Mouse (Mus musculus) c-Kit-negative CD71-positive TER-119-positive erythroid progenitor cells, embryonic 14.5 days (primary cell): Measurements from ENCODE around the gene St7.
A peak's percentile ranks its signal among the peaks of the same experiment; 100 is the strongest.

Experiments used
- DNase-seq: peaks from one replicate; pipeline ENCODE4 v3.0.0-alpha.2; 2013; ENCODE audit warnings: low read depth, low spot score

St7 gene

DNA sequence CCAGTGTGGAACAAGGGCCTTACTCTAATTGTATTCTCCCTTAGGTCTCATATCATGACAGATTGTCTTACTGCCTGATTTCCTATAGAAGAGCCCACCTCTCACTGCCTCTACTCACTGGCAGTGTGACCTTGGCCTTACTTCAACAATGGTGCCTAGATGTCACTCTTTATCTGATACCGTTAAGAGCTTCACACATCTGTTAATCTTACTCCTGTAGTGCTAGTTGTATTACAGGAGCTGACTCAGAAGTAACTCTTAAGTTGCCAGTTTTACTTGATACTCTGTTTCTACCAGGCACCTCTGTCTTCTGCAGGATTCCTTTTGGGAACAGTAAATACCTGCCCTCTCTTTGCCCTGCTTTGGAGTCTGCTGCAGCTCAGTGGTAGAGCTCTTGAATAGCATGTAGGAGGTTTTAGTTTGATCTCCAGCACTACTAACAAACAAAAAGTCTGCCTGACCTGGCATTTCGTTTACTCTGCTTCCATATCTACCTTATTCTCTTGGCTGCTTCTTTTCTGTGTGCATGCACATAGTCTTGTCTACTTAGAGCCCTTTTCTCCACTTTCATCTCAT lies 121.4 kb downstream of the St7 start:
- DNase-seq: no peak

DNA sequence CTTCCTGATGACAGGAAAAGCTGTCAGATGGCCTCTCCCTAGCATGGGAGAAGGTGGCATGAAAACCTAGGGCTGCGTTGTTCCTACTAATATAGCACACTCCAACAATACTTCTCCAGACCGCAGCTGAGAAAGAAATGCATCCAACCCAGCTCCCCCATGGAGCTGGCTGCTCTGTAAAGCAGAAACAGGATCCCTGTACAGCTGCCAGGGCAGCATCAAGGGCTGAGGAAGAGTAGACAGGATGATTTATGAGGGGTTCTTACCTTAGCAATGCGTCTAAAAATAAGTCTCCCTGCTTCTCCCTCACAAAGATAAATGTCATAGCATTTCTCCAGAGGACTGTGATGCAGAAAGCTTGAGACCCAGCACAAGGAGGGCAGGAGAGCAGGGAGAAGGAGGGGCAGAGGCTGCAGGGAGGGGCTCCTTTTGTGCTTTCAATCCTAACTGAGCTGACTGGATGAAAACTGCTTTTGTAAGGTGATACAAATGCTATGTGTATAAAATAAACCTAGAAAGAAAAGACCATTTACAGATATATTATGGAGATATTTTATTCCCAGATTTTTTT lies 124.2 kb downstream of the St7 start:
- no peak for DNase-seq

DNA sequence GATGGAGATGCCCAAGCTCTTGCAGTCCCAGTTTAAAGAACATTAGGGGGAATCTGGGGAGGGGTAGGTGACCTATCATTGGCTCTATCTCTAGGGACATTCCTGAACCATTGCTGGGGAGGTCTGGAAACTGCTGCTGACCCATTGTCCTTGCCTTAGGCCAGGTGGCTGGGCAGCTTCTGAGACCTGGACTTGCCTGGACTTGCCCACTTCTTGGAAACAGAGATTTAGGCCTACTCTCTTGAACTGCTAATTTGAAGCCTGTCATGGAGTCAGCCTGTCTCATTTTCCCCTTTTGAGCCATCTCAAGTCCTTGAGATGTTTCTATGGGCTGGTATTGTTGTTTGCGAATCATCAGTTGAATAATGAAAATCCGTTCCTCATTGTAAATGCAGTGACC lies 130.9 kb downstream of the St7 start:
- no peak for DNase-seq

DNA sequence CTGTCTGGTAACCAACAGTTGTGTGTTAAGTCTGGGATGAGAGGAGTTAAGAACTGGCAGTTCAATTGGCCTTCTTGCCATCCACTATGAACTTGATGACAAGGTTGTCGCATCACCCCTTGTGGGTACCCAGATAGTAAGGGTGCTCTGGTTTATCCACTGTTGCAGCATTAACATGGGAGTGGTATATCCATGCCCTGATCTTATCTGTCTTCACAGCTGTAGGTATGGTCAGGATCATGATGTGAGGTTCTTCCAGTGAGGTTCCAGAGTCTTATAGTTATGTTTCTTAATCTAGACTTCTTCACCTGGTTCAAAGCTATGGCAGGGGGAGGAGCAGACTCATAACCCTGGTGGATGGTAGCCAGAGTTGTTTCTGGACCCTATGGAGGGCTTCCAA lies 132.0 kb downstream of the St7 start:
- DNase-seq: no peak

DNA sequence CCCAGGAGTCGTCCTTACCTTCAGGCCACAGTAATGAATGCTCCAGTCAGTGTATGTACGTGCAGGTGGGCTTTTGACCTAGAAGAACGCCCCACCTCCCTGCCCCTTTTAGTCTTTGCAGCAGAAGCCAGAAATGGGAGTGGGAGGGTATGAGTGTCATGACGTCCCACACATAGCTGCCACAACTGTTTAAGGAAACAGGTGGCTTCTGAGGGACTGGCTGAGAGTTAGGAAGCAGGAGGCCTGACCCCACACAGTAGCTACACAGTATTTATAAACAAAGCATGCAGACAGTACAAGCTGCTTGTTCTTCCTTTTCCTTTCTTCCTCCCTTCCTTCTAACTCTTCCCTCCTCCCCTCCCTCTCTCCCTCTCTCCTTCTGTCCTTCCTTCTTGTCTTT lies 135.6 kb downstream of the St7 start:
- DNase-seq: no peak

DNA sequence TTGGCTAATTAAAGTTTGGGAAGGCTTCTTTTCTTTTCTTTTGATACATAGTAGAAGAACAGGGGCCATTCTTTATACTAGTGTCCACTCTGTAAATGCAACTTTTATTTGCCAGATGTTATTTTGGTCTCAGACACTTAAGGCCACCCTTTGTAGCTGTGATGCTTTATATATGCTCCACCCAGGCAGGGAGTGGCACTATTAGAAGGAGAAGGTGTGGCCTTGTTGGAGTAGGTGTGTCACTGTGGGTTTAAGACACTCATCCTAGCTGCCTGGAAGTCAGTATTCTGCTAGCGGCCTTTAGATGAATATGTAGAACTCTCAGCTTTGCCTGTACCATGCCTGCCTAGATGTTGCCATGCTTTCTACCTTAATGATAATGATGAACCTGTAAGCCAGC lies 137.2 kb downstream of the St7 start:
- no peak for DNase-seq

DNA sequence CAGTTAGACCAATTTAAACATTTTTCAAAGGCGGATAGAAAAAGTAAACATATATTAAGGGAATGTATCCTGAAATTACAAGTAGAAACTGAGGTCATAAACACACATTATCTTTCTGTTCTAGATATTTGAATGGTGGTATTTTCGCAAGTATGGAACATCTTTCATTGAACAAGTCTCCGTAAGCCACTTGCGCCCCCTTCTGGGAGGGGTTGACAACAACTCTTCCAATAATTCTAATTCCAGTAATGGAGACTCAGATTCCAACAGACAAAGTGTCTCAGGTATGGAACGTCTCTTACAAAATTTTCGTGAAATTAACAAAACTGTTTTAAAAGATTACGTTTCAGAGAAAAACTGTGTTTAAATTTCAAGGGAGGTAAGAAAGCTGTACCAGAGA lies 141.8 kb downstream of the St7 start:
- peak; percentile 69 for DNase-seq

DNA sequence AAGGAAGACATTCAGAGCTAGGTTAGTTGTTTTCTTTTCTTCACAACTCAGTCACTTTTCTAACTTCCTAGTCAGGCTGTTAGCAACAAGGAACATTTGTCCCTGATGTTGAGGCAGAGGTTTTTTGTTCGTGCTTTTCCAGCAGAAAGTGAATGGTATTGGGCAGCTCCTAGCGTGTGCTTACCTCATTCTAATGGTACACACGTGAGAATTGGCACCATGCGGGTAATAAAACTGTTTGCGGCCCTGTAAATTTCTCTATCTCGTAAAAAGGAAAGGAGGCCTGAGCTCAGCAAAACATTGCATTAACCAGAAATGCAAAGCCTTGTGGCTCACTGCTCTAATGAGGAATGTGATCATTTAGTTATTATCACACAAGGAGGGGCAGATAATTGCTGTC lies 143.0 kb downstream of the St7 start:
- no peak for DNase-seq

DNA sequence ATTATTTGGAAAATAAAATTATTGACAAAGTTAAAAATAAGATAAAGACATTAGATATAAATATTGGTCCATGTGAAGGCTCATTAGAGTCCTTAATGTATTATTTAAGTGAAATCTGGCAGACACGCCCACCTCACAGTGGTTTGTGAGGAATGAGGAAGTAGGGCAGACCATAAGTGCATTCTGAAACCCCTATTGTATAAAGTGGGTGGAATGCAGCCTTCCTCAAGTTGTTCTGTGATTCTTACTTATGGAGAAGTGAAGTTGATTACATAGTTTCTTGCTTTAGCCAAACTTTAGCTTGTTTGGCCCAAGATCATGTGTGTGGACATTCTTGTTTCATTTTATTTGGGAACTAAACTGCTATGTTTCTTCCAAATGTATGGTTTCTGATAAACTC lies 144.9 kb downstream of the St7 start:
- DNase-seq: no peak

DNA sequence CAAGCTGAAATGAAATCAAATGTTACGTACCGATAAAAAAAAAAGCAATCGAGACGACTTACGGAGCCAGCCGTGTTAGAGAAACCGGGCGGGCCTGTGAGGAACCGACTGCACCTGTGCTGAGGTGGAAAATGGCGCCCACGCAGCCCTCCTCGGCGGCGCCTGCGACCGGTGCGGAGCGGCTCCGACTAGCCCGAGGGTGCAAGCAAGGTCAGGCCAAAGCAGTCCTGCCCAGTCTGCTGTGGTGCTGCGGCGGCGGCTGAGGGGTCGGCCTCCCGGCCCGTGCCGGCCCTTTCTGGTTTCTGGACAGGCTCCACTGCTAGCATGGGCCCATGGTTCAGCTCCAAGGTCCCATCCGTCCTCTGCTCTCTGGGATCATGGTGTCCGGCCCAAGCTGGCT lies 147.7 kb downstream of the St7 start:
- DNase-seq: no peak

DNA sequence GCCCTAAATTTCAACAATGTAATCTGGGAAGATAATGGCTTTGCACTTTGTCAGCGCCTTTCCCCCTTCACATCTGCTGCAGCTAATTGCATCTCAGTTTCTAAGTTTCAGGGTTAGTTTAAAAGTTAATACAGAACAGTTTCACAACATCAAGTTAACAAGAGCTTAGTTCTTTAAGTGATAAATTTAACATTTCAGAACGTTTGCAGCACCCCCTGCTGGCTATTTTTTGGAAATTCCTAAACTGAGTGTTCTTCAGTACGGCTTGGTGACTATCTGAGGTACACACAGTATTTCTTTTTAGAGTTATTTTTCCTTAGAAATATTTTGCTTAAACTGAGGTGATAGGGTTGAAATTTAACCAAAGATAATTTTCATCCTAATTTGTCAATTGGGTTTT lies 150.0 kb downstream of the St7 start:
- peak; percentile 48 for DNase-seq

DNA sequence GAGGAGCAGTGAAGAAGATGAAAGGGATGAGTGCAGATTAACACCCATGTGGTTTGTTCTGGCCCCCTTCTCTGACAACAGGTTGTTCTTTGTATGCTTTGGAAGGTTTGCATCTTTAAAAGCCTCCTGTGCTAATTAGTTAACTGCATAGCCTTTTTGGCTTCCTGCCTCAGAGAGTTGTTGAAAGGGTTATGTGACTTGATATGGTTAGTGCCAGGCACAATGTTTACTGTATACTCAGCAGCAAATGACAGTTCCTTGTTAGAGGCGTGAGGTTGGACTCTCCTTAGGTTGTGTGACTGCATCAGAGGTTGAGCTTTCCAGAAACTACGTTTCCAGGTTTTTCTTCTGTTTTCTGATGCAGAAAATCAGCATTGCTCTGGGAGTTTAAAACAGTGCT lies 158.6 kb downstream of the St7 start:
- no peak for DNase-seq

DNA sequence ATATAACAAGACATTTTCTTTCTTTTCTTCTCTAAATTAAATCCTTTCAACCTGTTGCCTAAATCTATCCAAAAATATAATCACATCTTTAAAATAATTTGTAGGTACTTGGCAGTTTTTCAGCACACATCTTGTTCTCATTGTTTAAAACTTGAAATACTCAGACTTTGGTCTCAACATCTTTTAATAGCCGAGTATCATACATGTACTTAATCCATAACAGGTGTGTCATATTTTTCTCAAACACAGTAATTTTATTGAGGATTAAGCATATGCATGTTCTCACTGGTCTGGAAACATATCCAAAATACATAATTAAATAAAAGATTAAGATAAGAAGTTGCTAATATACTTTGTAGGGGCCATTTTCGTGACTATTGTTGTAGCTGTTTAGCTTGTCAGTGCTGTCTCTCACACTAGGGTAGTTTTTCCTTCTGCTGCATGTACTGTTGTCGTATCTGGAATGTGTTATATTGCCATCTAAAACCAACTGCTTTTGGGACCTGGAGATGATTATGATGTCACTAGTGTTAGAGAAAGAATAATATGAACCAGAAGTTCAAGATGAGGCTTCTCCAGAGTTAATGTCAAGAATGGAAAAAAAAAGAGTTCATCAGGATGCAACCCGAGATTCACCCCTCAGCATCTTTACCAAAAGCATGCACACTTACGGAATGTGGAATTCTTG lies 161.0 kb downstream of the St7 start:
- no peak for DNase-seq

DNA sequence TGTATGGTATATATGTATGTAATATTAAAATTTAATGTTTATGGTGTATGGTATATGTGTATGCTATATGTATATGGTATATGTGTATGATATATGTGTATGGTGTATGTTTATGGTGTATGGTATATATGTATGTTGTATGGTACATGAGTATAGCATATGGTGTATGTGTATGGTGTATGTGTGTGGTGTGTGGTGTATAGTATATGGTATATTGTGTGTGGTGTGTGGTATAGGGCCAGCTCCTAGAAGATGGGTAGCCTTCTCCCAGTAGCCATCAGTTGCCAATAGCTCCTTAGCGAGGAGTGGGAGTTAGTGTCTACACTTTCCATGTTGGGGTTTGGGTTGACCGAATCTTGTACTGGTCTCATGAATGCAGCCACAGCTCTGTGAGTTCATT lies 162.9 kb downstream of the St7 start:
- DNase-seq: no peak

DNA sequence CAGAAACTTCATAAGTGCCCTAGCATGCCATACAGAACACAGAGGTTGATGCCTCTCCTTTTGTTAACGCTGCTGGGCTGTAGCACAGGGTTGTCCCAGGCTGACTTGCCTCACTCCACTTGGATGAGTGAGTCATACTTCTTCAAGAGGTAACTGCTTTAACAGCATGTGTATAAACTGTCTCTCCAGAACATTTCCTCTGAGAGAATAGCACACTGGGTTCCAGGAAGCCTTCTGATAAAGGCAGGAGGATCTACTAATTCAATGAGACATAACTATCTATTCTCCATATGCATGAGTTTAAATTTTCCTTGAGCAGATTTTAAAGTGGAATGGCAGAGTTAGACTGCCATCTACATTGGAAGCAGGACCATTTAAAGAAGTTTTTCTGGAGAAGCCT lies 166.8 kb downstream of the St7 start:
- no peak for DNase-seq

DNA sequence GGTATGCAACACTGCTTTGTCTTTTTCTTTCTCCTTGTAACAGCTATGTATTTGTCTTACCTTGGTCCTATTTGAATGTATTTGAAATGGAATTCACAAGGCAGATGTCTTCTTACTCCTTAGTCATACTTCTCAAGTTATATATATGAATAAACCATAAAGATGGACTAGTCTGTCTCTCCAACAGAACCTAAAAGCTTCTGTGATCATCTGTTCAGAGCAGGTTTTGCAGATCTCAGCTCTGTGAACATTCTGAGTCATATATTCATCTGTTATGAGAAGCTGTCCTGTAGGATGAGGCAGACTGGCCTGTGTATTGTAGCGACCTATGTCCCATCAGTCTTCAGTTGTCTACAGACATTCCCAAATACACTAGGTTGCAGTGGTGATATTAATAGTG lies 167.7 kb downstream of the St7 start:
- no peak for DNase-seq

DNA sequence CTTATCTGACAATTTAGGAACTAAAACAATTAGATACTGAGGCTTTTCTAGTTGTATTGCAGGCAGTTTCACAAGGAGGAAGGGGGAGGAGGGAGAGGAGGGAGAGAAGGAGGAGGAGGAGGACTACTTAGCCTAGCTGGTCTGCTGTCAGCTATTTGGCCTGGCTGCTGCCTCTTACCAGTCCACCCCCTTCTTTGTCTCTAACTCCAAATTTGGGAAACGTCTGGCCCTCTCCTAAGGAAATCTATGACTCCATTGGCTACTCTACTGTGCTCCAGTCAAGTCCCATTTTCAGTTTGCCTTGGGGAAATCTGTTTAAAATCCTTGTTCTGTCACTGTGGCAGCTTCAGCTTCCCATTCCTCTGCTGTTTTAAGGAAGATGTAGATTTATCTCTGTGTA lies 175.1 kb downstream of the St7 start:
- no peak for DNase-seq

DNA sequence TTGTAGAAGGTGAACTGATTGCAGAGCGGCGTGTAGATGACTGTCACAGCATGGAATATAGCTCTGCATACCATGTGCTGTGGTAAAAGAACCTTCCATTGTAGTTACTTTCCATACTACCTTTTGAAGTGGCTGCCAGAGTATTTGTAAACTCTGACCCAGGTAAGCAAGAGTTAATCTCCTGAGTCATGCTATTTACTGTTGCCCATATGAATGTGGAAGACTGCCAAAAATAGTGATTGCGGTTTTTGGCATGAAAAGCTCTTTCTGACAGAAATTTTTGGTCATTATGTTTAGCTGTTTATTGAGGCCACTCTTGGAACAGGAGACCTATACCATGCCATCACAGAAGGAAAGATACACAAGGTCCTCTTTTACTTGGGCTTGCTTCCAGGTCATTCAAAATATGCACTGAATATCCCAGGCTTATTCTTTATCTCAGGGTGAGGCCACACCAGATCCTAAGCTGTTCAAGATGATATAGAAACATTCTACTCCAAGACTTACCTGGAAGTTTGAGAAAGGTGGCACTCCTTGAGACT lies 179.2 kb downstream of the St7 start:
- DNase-seq: no peak

DNA sequence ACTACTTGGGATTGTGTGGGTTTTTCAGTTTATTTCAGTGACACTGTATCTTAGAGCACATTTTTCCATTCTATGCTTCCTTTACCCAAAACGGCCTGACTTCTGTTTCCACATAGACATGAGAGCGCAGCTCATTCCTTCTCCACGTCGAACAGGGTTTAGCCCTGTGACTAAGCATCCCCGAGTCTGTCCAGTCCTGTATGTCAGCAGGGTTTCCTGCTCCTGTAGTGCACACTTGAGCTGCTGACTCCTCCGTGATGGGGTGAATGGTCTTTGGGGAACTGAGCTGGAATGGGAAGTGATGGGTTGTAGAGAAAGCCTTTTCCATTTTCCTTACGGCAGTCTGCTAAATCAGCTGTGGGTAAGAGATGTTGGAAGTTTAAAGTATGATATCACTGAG lies 182.9 kb downstream of the St7 start:
- DNase-seq: no peak

DNA sequence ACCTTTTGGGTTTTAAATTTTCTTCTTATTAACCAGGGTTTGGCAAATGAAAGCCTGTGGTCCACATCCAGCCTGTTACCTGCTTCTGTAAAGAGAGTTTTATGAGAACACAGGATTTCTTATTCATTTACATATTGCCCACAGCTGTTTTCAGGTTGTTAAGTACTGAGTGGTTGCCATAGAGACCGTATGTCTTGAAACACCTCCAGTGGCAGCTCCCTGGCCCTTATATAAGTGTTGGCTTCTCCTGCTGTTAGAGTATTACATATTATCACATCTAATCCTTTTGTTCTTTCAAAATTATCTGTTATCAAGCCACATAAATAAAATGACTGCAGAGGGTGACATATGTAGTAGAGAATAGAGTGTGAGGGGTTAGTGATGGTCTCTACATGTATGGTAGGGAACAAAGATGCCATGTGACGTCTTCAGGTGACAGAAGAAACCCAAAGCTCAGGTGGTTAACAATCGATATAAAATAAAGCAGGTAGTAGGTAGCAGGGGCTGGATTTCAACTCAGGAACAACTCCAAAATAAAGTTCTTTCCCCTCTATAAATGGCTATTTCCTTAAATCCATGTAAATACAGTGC lies 183.4 kb downstream of the St7 start:
- DNase-seq: no peak

DNA sequence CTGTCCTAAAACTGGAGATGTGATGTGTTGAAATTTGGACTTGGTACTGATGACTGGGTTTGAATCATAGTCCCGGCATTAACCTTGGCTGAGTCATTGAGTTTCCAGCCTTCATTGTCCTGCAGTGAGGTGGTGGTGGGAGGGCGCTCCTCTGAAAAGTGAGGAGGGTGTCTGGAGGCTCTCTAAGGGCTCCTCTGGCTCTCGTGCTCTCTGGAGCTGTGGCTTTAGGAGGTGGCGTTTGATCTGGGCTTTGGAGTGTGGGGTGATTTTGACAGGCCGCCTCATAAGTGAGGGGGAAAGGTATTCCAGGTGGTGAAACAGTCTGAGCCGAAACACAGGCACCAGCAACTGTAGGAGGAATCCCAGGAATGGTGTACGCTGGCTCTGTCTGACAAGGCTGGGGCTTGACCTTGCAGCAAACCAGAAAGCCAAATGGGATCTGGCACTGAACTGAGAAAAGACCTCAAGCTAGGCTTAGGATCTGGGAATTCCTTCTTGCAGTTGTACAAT lies 184.0 kb downstream of the St7 start:
- no peak for DNase-seq

DNA sequence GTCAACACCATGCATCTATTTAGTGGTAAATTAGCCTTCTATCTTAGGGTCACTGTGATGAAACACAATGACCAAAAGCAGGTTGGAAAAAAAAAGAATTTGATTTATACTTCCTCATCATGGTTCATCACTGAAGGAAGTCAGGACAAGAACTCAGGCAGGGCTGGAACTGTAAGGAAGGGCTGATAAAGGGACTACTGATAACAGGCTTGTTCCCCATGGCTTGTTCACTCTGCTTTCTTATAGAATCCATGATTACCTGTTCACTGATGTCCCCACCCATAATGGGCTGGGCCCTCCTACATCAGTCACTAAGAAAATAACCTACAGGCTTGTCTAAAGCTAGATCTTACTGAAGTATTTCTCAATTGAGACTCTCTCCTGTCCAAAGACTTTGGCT lies 190.2 kb downstream of the St7 start:
- no peak for DNase-seq

DNA sequence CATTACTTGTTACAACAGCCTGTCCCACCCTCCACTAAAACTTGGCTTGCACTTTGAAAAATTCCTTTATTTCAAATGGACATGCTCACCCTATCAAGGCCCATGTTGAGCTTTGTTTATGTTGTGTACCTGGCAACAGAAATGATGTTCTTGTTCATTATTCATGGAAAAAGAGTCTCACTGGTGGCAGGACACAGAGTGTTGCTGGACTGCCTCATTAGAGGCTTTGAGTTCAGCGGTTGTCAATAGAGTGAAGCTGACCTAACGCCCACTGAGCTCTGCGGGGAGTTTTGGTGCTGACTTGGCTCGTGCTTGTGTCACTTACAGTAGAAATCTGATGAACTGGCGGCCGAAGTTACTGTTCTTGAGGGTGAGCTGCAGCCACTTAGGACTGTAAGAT lies 195.0 kb downstream of the St7 start:
- no peak for DNase-seq
